Mouse (Mus musculus) ES-Bruce4 (cell line): ENCODE measurements around the gene Neurl1b. TPM values are rescaled to one million over a fixed set of nuclear protein-coding genes. Genes with fewer than 3 reads are reported as not detected.

Source experiments
- H3K27ac ChIP-seq: 2 replicates; pipeline ENCODE4 v1.5.1; 2012; ENCODE audit warnings: low read length, inconsistent platforms; ENCODE audit not compliant: insufficient read depth
- H3K27me3 ChIP-seq: 2 replicates; pipeline ENCODE4 v1.6.1; 2012; ENCODE audit warnings: mild to moderate bottlenecking, low read length, inconsistent platforms; ENCODE audit not compliant: control insufficient read depth, poor library complexity, insufficient read depth, severe bottlenecking
- H3K36me3 ChIP-seq: 2 replicates; pipeline ENCODE4 v1.6.1; 2012; ENCODE audit warnings: inconsistent platforms, mild to moderate bottlenecking, low read length, moderate library complexity; ENCODE audit not compliant: control insufficient read depth, poor library complexity, insufficient read depth, severe bottlenecking
- H3K4me1 ChIP-seq: one replicate; pipeline ENCODE4 v1.8.1; 2011; ENCODE audit warnings: low read length; ENCODE audit not compliant: control insufficient read depth, insufficient read depth
- H3K4me3 ChIP-seq: 2 replicates; pipeline ENCODE4 v1.5.1; 2011; ENCODE audit warnings: low read depth, mild to moderate bottlenecking, low read length
- H3K9ac ChIP-seq: 2 replicates; pipeline ENCODE4 v1.6.1; 2012; ENCODE audit warnings: low read depth, mild to moderate bottlenecking, inconsistent platforms; ENCODE audit not compliant: poor library complexity, severe bottlenecking
- H3K9me3 ChIP-seq: replicated peaks from 2 replicates; pipeline ENCODE4 v1.6.1; 2012; ENCODE audit warnings: mild to moderate bottlenecking, low read length, inconsistent platforms; ENCODE audit not compliant: control insufficient read depth, poor library complexity, insufficient read depth, severe bottlenecking
- CTCF ChIP-seq: IDR thresholded peaks from one replicate; pipeline ENCODE4 v1.8.1; 2011; ENCODE audit warnings: low read depth, low read length
- EP300 ChIP-seq: IDR thresholded peaks from 2 replicates; pipeline ENCODE4 v1.6.1; 2011; ENCODE audit warnings: low read depth, low read length; ENCODE audit not compliant: insufficient read depth
- POLR2A ChIP-seq: IDR thresholded peaks from one replicate; pipeline ENCODE4 v1.8.1; 2011; ENCODE audit warnings: low read length; ENCODE audit not compliant: insufficient read depth
- polyA plus RNA-seq: library from polyadenylated mRNA; stranded (reverse); fragments of >200 nt; gene quantifications from 2 replicates; pipeline ENCODE4 v1.2.4, GENCODE M21; 2011; ENCODE audit warnings: low read depth; ENCODE audit not compliant: missing spikeins, insufficient read depth, insufficient read length

The Neurl1b gene
- polyA plus RNA-seq, 1 experiment, result 4.2 TPM

DNA sequence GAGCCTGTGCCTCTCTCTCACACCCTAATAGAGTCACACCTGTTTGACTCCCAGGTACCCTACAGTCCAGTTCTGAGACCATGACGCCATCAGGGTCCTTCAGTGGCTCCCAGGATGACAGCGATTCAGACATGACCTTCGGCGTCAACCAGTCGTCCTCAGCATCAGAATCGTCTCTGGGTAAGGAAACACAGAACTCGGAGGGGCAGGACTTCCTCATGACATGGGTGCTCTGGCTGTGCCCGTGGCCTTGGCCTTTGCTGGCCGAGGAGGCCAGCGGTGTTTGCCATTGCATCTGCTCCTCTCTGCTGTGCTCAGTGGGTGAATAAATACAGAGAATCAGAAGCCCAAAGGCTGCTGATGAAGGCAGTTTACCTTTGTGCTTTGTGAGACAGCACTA is 26.4 kb downstream of the Neurl1b start:
- Histone ChIP-seq H3K9me3 (no peaks in the 10 kb centered on the region), H3K27ac (no peak overlapping the region), H3K36me3 (no peaks in the 10 kb centered on the region), H3K4me3 (no peak overlapping the region), H3K27me3 (no peaks in the 10 kb centered on the region; the same call in 1 of the 2 replicates), H3K9ac (no peak overlapping the region), H3K4me1 (no peaks in the 10 kb centered on the region)
- TF ChIP-seq CTCF, result no peak
- no peak for TF ChIP-seq POLR2A
- TF ChIP-seq EP300, result no peak

DNA sequence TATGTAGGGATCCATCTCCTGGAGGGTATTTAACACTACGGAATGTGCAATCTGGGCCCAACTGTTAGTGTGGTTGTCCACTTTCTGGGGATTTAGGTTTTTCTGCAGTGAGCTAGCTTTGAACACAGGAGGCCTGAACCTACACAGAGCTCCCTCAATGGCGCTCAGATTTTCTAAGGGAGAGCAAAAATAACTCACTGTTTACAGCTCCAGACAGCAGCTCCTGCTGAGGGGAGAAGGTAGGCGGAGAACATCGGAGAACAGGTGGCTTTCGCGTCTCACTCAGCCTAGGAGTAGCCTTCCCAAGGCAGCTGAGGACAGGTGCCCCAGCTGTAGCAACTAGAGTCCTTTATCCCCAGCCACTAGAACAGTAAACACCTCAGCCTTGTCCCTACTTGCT is 27.6 kb downstream of the Neurl1b start:
- H3K27ac ChIP-seq, result no peak overlapping the region
- H3K4me3 ChIP-seq, result no peak overlapping the region
- TF ChIP-seq CTCF (no peak), POLR2A (no peak), EP300 (no peak)
- no peaks in the 10 kb centered on the region for H3K36me3 ChIP-seq
- no peaks in the 10 kb centered on the region for H3K4me1 ChIP-seq
- H3K9ac ChIP-seq, result no peak overlapping the region
- H3K27me3 ChIP-seq, result no peaks in the 10 kb centered on the region; the same call in 1 of the 2 replicates
- no peaks in the 10 kb centered on the region for H3K9me3 ChIP-seq

DNA sequence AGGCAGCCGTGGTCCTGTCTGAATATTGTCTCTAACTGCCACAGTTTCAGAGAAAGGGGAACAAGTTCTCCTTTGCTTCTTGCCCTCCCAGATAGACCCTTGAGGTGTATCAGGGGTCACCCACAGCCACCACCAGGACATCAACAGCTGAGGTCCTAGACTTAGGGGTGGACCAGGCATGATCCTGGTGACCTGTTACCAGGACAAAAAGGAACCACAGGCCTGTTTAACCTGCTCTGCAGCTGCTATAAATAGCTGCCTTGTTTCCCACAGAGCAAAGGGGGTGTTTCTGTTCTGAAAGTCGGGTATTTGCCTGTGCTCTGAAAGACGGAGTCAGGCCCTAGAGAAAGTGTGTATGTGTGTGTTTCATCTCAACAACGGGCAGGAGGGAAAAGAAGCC is 29.2 kb downstream of the Neurl1b start:
- H3K9me3 ChIP-seq, result no peaks in the 10 kb centered on the region
- H3K27ac ChIP-seq, result no peak overlapping the region
- no peaks in the 10 kb centered on the region for H3K36me3 ChIP-seq
- H3K4me3 ChIP-seq, result no peak overlapping the region
- no peaks in the 10 kb centered on the region; the same call in 1 of the 2 replicates for H3K27me3 ChIP-seq
- H3K4me1 ChIP-seq, result no peaks in the 10 kb centered on the region
- H3K9ac ChIP-seq, result no peak overlapping the region
- no peak for TF ChIP-seq CTCF
- TF ChIP-seq EP300, result no peak
- no peak for TF ChIP-seq POLR2A

GRCm38 (mm10) chr17:26449472-26449871 is 34.8 kb downstream of the Neurl1b start:
- Histone ChIP-seq H3K9me3 (no peaks in the 10 kb centered on the region), H3K4me1 (peaks cover 1% of the 10 kb centered on the region), H3K9ac (no peak overlapping the region), H3K4me3 (no peak overlapping the region), H3K27ac (no peak overlapping the region), H3K27me3 (no peaks in the 10 kb centered on the region), H3K36me3 (no peaks in the 10 kb centered on the region)
- TF ChIP-seq EP300, result no peak
- TF ChIP-seq POLR2A, result no peak
- TF ChIP-seq CTCF, result no peak

- H3K27me3 ChIP-seq, result no peaks in the 10 kb centered on the region
- no peak overlapping the region for H3K4me3 ChIP-seq
- peaks cover 1% of the 10 kb centered on the region for H3K4me1 ChIP-seq
- TF ChIP-seq POLR2A, result no peak
- peak; percentile 82 for TF ChIP-seq CTCF
- no peaks in the 10 kb centered on the region for H3K36me3 ChIP-seq
- H3K9me3 ChIP-seq, result no peaks in the 10 kb centered on the region
- no peak overlapping the region for H3K9ac ChIP-seq
- no peak overlapping the region for H3K27ac ChIP-seq
These were observed 37.1 kb downstream of the Neurl1b start for GRCm38 (mm10) chr17:26451651-26452295.

- no peak overlapping the region for H3K9ac ChIP-seq
- H3K4me1 ChIP-seq, result peaks cover 1% of the 10 kb centered on the region
- no peaks in the 10 kb centered on the region for H3K36me3 ChIP-seq
- H3K27ac ChIP-seq, result no peak overlapping the region
- no peaks in the 10 kb centered on the region for H3K9me3 ChIP-seq
- TF ChIP-seq POLR2A (no peak), CTCF (peak; percentile 39)
- no peaks in the 10 kb centered on the region for H3K27me3 ChIP-seq
- H3K4me3 ChIP-seq, result no peak overlapping the region
These were observed 37.8 kb downstream of the Neurl1b start for GRCm38 (mm10) chr17:26452371-26452972.
